Mouse (Mus musculus): Measurements from ENCODE around the gene Fbxl12. TPM values are rescaled to one million over a fixed set of nuclear protein-coding genes. Genes with fewer than 3 reads are reported as not detected.
"Not testable (repeated sequence)": the region's sequence is repeated elsewhere in the genome, so short reads cannot be mapped to it uniquely, and the experiment has no call there.

The Fbxl12 gene
- 12.6 and 14.3 TPM in 2 replicates for polyA plus RNA-seq (2014; fragmentation: Nextera tagmentation; extraction: Ambion mirVana)

DNA sequence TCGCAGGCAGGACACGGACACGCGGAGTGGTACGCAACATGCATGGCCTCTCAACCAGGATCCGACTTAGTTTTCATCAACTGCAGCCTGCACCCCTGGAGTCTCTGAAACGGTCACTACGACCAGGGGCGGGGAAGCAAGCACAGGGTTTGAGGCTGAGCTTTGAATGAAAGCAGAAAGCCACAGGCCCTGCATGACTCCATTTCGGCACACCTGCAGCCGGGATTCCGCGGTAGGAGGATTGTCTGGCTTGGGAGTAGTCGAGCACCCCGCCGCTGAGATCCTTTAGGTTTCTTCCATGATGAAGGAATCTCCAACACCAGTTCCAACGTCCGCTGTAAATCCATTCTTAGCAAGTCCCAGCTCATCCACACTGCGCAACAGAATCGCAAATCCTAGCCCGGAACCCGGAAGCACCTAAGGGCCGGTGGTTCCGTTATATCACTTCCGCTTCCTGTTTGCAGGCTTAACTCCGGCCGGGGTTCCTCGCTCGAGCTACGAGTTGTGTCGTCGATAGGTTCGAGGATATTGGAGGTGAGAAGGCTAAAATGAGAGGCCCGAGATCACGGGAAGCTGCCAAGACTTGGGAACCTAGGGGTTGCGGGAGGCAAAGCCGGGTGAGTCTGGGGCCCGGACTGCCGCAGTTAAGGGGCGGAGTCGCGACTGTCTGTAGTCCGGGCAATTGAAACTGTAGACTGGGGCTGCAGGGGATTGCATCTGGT, at the start of gene Fbxl12:
Gene Fbxl12, minus strand, starts transcription at position 408 of the 722 bp plus-strand sequence.
- H3K4me1 ChIP-seq (replicated peaks; ENCODE audit: control insufficient read depth, insufficient read depth, low read length): peaks cover 2% of the 10 kb centered on the region; the same call in 1 of the 2 replicates

GRCm38 (mm10) chr9:20692863-20693262, 48.3 kb upstream of the Fbxl12 start:
- Histone ChIP-seq H3K4me2 (replicated peaks; ENCODE audit: low read depth, low read length) (no peak overlapping the region), H3K4me3 (ENCODE audit: low read depth, low read length) (no peak overlapping the region), H3K36me3 (ENCODE audit: control insufficient read depth, insufficient read depth, low read length) (no peaks in the 10 kb centered on the region), H3K4me1 (replicated peaks; ENCODE audit: control insufficient read depth, insufficient read depth, low read length) (peaks cover 16% of the 10 kb centered on the region; the same call in 1 of the 2 replicates), H3K9me3 (ENCODE audit: control insufficient read depth, low read length) (no peaks in the 10 kb centered on the region), H3K27me3 (ENCODE audit: control insufficient read depth, insufficient read depth, low read length) (no peaks in the 10 kb centered on the region), H3K27ac (ENCODE audit: low read depth, low read length) (no peak overlapping the region), H3K9ac (ENCODE audit: low read depth, low read length) (no peak overlapping the region)
- WGBS: 89% methylated on average over 3 of the region's 3 CpGs
- DNase-seq (ENCODE audit: low spot score) (no peak), ATAC-seq (ENCODE audit: low FRiP score) (no peak)

More for the DNA sequence above, at the start of gene Fbxl12:
- Histone ChIP-seq H3K27ac (ENCODE audit: low read depth, low read length) (peak within 1 kb of the TSS; percentile 92), H3K9me3 (ENCODE audit: control insufficient read depth, low read length) (no peaks in the 10 kb centered on the region), H3K36me3 (ENCODE audit: control insufficient read depth, insufficient read depth, low read length) (no peaks in the 10 kb centered on the region), H3K27me3 (ENCODE audit: control insufficient read depth, insufficient read depth, low read length) (no peaks in the 10 kb centered on the region), H3K4me3 (ENCODE audit: low read depth, low read length) (peak within 1 kb of the TSS; percentile 83), H3K9ac (ENCODE audit: low read depth, low read length) (peak within 1 kb of the TSS; percentile 49), H3K4me2 (replicated peaks; ENCODE audit: low read depth, low read length) (peak within 1 kb of the TSS; percentile 97)
- WGBS: under 1% methylated on average over 43 of the region's 43 CpGs
- DNase-seq (ENCODE audit: low spot score) (peak; percentile 85), ATAC-seq (ENCODE audit: low FRiP score) (0 out of 2 replicates have a peak, but pooled peaks have one; percentile 20)

DNA sequence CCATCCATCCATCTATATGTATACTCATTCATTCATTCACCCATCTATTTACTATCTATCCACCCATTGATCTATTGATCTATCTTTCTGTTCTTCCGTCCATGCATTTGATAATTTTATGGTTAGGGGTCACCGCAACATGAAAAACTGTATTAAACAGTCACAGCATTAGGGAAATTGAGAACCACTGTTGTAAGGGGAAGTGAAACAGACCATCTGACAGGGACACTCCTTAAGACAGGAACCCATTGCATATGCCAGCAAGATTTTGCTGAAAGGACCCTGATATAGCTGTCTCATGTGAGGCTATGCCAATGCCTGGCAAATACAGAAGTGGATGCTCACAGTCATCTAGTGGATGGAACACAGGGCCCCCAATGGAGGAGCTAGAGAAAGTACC, 45.9 kb upstream of the Fbxl12 start:
- H3K4me1 ChIP-seq (replicated peaks; ENCODE audit: control insufficient read depth, insufficient read depth, low read length); H3K4me3 ChIP-seq (ENCODE audit: low read depth, low read length); ATAC-seq (ENCODE audit: low FRiP score); H3K4me2 ChIP-seq (replicated peaks; ENCODE audit: low read depth, low read length); DNase-seq (ENCODE audit: low spot score); H3K9me3 ChIP-seq (ENCODE audit: control insufficient read depth, low read length); H3K36me3 ChIP-seq (ENCODE audit: control insufficient read depth, insufficient read depth, low read length); H3K27me3 ChIP-seq (ENCODE audit: control insufficient read depth, insufficient read depth, low read length); H3K9ac ChIP-seq (ENCODE audit: low read depth, low read length): not testable (repeated sequence)
- H3K27ac ChIP-seq (ENCODE audit: low read depth, low read length): peak overlapping the region; percentile 78; the same call in 1 of the 2 replicates
- 80% methylated on average over 2 of the region's 2 CpGs for WGBS

DNA sequence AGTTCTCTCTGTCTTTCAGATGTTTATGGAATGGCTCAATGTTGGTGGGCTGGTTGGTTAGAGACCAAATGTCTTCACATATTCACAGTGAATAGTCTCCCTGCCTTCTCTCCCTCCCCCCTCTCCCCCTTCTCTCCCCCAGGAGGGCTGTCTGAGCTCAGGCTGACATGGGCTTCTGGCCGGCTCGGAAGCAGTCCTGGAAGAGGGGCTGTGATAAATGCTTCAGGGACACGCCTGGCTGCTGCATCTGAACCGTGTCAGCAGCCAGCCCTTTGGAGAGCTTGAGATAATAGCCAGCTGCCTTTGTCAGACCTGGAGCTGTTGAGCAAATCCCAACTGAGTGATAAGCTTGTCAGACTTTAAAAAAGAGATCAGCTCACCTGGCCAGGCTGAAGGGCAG, 45.3 kb upstream of the Fbxl12 start:
- H3K4me2 ChIP-seq (replicated peaks; ENCODE audit: low read depth, low read length): no peak overlapping the region
- 5% methylated on average over 4 of the region's 4 CpGs for WGBS
- peaks cover 7% of the 10 kb centered on the region; the same call in 1 of the 2 replicates for H3K4me1 ChIP-seq (replicated peaks; ENCODE audit: control insufficient read depth, insufficient read depth, low read length)
- no peak overlapping the region for H3K9ac ChIP-seq (ENCODE audit: low read depth, low read length)
- no peaks in the 10 kb centered on the region for H3K27me3 ChIP-seq (ENCODE audit: control insufficient read depth, insufficient read depth, low read length)
- no peaks in the 10 kb centered on the region for H3K36me3 ChIP-seq (ENCODE audit: control insufficient read depth, insufficient read depth, low read length)
- ATAC-seq (ENCODE audit: low FRiP score) (peak; percentile 85), DNase-seq (ENCODE audit: low spot score) (peak; percentile 47)
- H3K9me3 ChIP-seq (ENCODE audit: control insufficient read depth, low read length): no peaks in the 10 kb centered on the region
- H3K27ac ChIP-seq (ENCODE audit: low read depth, low read length): peak overlapping the region; percentile 78
- H3K4me3 ChIP-seq (ENCODE audit: low read depth, low read length): no peak overlapping the region

GRCm38 (mm10) chr9:20689403-20689802, 44.8 kb upstream of the Fbxl12 start:
- no peak overlapping the region for H3K4me2 ChIP-seq (replicated peaks; ENCODE audit: low read depth, low read length)
- 57% methylated on average over 1 of the region's 1 CpGs for WGBS
- peaks cover 4% of the 10 kb centered on the region; the same call in 1 of the 2 replicates for H3K4me1 ChIP-seq (replicated peaks; ENCODE audit: control insufficient read depth, insufficient read depth, low read length)
- no peaks in the 10 kb centered on the region for H3K9me3 ChIP-seq (ENCODE audit: control insufficient read depth, low read length)
- DNase-seq (ENCODE audit: low spot score) (no peak), ATAC-seq (ENCODE audit: low FRiP score) (peak; percentile 54)
- H3K4me3 ChIP-seq (ENCODE audit: low read depth, low read length): no peak overlapping the region
- H3K27me3 ChIP-seq (ENCODE audit: control insufficient read depth, insufficient read depth, low read length): no peaks in the 10 kb centered on the region
- peak overlapping the region; percentile 78 for H3K27ac ChIP-seq (ENCODE audit: low read depth, low read length)
- no peak overlapping the region for H3K9ac ChIP-seq (ENCODE audit: low read depth, low read length)
- no peaks in the 10 kb centered on the region for H3K36me3 ChIP-seq (ENCODE audit: control insufficient read depth, insufficient read depth, low read length)

DNA sequence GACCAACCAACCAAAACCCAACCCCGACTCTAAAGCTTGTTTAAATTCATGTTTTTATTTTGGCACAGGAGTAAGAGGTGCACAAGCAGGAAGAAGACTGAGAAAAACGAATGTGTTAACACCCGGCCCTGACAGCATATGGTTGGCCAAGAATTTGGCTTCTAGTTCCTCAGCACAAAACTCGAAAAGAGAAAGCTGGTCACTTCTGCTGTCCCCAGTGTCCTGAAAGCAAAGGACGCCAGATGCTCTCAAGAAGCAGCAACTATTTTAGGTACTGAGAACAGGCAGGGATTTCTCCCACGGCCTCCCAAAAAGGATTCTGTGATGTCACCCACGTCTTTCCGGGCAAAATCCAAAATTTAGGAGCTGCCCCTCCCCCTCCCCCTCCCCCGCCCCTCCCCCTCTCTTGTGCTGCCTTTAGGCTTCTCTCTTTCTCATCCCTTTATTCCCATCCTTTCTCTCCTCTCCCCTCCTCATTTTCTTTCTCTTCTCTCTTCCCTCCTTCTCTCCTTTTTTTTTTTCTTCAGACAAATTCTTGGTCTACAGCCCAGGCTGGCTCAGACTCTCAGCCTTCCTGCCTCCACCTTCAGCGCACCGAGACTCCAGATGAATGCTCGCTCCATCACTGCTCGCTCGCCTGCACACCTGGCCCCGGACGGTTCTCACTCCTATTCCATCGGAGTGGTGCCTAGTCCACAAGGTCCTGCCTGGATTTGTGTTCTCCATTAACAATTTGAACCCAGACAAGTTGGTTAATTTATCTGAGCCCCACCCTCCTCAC, 40.7 kb upstream of the Fbxl12 start:
- no peak overlapping the region for H3K27ac ChIP-seq (ENCODE audit: low read depth, low read length)
- no peak for DNase-seq (ENCODE audit: low spot score)
- ATAC-seq (ENCODE audit: low FRiP score): no peak

DNA sequence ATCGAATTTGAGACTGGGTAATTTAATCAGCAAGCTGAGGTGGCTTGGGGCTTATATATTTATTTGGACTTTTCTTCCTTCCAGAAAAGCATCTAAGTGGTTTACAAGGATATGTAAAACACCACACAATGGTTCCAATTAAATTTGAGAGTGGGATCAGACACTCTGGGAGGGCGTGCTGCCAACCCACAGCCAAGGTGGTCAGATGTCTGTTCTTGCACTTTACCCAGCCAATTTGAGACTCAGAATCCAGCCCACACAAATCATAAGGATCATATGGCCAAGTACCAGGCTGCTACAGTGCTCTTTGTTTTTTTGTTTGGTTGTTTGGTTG, 37.8 kb upstream of the Fbxl12 start:
- no peaks in the 10 kb centered on the region for H3K9me3 ChIP-seq (ENCODE audit: control insufficient read depth, low read length)
- no peaks in the 10 kb centered on the region for H3K36me3 ChIP-seq (ENCODE audit: control insufficient read depth, insufficient read depth, low read length)
- no peak overlapping the region for H3K27ac ChIP-seq (ENCODE audit: low read depth, low read length)
- H3K9ac ChIP-seq (ENCODE audit: low read depth, low read length): no peak overlapping the region
- no peaks in the 10 kb centered on the region for H3K27me3 ChIP-seq (ENCODE audit: control insufficient read depth, insufficient read depth, low read length)
- ATAC-seq (ENCODE audit: low FRiP score) (no peak), DNase-seq (ENCODE audit: low spot score) (no peak)
- H3K4me3 ChIP-seq (ENCODE audit: low read depth, low read length): no peak overlapping the region
- H3K4me2 ChIP-seq (replicated peaks; ENCODE audit: low read depth, low read length): no peak overlapping the region
- H3K4me1 ChIP-seq (replicated peaks; ENCODE audit: control insufficient read depth, insufficient read depth, low read length): no peaks in the 10 kb centered on the region
- WGBS: 67% methylated on average over 2 of the region's 2 CpGs

More for the DNA sequence above, 40.7 kb upstream of the Fbxl12 start:
- Histone ChIP-seq H3K36me3 (ENCODE audit: control insufficient read depth, insufficient read depth, low read length) (no peaks in the 10 kb centered on the region), H3K4me2 (replicated peaks; ENCODE audit: low read depth, low read length) (no peak overlapping the region), H3K27me3 (ENCODE audit: control insufficient read depth, insufficient read depth, low read length) (no peaks in the 10 kb centered on the region), H3K9me3 (ENCODE audit: control insufficient read depth, low read length) (no peaks in the 10 kb centered on the region), H3K9ac (ENCODE audit: low read depth, low read length) (no peak overlapping the region), H3K4me1 (replicated peaks; ENCODE audit: control insufficient read depth, insufficient read depth, low read length) (no peaks in the 10 kb centered on the region; the same call in 1 of the 2 replicates), H3K4me3 (ENCODE audit: low read depth, low read length) (no peak overlapping the region)
- 58% methylated on average over 16 of the region's 17 CpGs for WGBS

DNA sequence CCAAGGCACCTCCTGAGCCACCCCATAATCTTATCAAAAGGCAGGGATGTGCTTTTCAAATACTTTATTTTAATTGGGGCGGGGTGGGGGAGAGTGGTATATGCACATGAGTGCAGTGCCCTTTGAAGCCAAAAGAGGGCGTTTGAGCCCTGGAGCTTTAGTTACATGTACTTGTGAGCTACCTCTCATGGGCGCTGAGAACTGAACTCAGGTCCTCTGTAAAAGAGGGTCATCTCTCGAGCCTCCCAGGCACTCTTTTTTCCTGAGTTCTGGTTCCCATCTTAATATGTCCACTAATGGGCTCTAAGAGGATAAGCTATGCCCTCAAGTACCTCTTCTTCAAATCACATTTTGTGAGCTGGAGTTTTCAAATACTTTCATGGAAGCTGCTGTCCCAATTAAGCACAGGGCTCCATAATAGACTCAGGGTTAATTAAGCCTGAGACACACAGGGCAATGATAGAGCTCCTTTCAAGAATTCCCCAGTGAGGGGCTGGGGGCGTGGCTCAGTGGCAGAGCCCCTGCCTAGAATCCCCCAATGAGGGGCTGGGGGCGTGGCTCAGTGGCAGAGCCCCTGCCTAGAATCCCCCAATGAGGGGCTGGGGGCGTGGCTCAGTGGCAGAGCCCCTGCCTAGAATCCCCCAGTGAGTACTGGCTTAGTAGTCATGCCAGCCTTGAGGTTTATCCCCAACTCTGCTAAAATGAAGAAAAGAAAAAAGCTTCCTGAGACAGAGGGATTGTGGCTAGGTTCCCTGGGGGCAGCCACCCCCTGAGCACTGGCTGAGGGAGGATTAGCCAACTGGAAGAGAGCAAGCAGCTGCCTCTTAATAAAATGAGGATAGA, 37.2 kb upstream of the Fbxl12 start:
- H3K4me1 ChIP-seq (replicated peaks; ENCODE audit: control insufficient read depth, insufficient read depth, low read length): no peaks in the 10 kb centered on the region

More for the DNA sequence above, 37.2 kb upstream of the Fbxl12 start:
- H3K36me3 ChIP-seq (ENCODE audit: control insufficient read depth, insufficient read depth, low read length): no peaks in the 10 kb centered on the region
- no peak overlapping the region for H3K4me2 ChIP-seq (replicated peaks; ENCODE audit: low read depth, low read length)
- H3K4me3 ChIP-seq (ENCODE audit: low read depth, low read length): no peak overlapping the region
- H3K9ac ChIP-seq (ENCODE audit: low read depth, low read length): no peak overlapping the region
- H3K27ac ChIP-seq (ENCODE audit: low read depth, low read length): no peak overlapping the region
- ATAC-seq (ENCODE audit: low FRiP score): peak; percentile 72
- no peaks in the 10 kb centered on the region for H3K9me3 ChIP-seq (ENCODE audit: control insufficient read depth, low read length)
- DNase-seq (ENCODE audit: low spot score): no peak
- no peaks in the 10 kb centered on the region for H3K27me3 ChIP-seq (ENCODE audit: control insufficient read depth, insufficient read depth, low read length)
- 52% methylated on average over 6 of the region's 7 CpGs for WGBS
